Mouse (Mus musculus) frontal cortex, adult 2 months (tissue): Measurements from ENCODE around the gene Slc1a4. TPM values are rescaled to one million over a fixed set of nuclear protein-coding genes. Genes with fewer than 3 reads are reported as not detected.

Experiments used
- DNase-seq, 2 experiments: peaks; one replicate each; pipeline ENCODE4 v3.0.0; 2022; ENCODE audit warnings: low spot score in 1 of 2; ENCODE audit errors: extremely low spot score in 1 of 2
- polyA plus RNA-seq: library from polyadenylated mRNA; depleted of rRNA; stranded (reverse); fragments of >200 nt; gene quantifications from 2 replicates; pipeline ENCODE4 v1.2.3, GENCODE M21; 2012

Gene Slc1a4
- polyA plus RNA-seq, 1 experiment: 30.8 TPM

DNA sequence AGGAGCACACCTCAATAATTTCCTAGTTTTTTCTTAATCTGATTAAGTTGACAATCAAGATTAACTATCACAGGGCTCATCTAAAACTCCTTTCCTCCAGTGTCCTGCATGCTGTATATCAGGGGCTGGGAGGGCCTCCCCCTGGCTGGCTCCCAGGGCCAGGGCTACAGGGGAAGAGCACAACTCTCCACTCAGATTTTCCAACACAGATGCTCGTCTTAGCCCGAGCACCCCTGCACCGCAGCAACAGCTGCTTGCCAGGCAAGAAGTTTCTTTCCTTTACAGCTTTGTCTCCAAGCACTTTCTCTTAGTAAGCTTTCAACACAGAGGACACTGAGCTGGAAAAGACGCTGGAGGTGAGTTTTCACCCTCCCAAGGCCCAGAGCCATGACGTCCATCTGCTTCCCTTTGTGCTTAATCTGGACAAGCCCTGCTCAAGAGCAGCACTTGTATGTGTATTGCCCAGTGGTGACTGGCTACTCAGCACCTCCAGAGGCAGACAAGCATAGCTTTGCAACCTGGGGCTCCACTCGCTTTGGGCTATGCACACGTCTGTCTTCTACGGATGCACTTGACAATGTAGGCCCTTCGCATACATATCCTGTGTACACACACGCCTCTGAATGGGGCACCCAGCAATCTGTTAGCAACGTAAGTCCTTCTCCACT lies 6.1 kb downstream of the Slc1a4 start:
- no peak for DNase-seq

GRCm38 (mm10) chr11:20325073-20325694 lies 7.3 kb downstream of the Slc1a4 start:
- DNase-seq: no peak

GRCm38 (mm10) chr11:20324006-20324405 lies 8.5 kb downstream of the Slc1a4 start:
- no peak for DNase-seq

DNA sequence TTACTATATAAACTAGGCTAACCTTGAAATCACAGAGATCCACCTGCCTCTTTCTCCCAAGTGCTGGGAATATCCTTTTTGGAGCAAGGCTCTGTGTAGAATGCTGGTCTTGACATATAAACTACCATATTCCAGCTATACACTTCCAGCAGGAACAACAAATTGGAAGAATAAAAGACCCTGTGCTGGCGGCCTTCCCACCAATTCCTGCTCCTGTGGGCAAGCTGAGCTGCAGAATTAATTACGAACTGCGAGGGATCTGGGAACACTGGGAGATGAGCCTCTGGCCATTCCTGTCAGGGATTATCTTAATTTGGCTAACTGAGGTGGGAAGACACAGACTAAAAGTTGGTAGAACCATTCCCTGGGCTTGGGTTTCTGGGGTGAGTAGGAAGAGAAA lies 10.1 kb downstream of the Slc1a4 start:
- DNase-seq: no peak

- no peak for DNase-seq
These were observed 11.9 kb downstream of the Slc1a4 start for GRCm38 (mm10) chr11:20320661-20321060.

DNA sequence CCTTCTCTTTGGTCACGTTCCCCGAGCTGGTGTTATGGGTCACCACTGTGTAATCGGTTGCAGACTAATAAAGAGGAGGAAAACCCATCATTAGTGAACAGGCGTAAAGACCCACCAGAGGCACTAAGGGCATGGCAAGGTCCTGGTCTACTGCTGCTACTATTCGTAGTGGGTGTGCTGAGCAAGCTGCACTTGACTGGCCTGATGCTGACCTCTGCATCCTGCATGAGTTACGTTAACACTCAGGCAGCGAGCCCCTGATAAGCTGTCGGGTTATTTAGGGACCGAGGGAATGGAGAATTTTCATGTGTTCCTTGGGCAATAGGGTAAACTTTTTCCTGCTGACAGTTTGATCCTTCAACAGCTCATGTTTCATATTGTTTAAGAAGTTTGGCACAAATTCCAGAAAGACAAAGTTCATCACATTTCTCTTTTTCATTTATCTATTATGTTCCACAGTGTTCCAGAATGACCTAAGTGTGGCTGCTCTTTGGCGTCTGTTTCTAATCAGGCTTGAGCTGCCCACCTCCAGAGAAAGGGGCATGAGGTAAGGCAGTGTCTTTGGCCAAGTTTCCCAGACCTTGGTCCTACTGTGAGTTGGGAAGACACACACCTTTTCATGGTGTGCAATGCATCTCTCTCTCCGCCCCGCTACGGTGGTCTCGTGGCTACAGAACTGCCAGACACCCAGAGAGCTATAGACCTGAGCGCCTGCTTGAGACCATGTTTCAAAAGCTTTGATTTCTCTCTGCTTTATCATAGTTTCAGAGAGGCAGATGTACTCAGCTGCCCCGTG lies 13.7 kb downstream of the Slc1a4 start:
- no peak for DNase-seq

GRCm38 (mm10) chr11:20313576-20313975 lies 18.9 kb downstream of the Slc1a4 start:
- DNase-seq: no peak

DNA sequence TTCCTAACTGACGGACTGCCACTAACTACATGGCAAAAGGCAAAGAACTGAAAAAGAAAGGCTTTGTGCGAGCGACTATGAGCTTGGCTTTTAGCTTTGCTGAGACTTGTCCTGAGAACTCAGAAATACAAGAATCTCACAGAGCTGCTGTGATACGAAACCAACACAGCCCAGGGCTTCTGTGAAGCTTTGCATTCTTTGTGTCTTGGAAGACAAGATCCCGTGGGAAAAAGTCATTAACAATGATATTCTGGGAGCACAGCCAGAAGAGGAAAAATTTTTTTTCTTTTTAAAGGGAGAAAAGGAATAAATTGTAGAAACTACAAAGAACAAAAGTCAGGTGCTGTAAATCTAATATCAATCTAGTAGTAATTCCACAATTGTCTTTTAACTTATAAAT lies 23.5 kb downstream of the Slc1a4 start:
- DNase-seq: no peak

DNA sequence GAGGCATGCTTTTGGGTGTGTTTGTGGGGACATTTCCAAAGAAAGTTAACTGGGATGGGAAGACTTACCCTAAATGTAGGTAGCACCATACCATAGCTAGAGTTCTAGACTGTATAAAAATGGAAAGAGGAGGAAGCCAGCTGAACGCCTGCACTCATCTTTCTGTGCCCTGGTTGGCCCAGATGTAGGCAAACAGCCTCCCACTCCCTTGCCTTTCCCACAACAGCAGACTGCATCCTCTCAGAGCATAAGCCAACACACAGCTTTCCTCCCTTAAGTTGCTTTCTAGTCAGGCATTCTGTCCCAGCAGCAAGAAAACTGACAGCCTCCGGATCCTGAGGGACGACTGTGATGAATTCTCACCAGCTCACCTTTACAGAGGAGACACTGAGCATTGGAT lies 25.1 kb downstream of the Slc1a4 start:
- peak; percentile 54 to 66 for DNase-seq

DNA sequence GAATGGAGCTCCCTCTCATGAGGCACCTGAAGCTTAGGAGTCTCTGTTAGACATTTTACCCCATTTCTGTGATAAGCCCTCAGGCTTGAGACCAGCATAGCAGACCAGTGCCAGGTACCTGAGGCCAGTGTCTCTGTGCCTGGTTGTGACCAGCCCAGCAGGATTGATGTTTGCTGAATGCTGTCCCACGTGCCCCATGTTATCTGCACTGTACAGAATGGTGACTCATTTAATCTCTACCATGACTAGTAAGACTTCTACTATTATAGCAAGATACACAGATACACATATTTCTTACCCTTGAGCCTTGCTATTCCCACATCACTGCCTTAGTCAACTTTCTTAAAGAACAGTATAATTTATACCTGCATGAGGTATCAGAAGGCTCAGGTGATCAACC lies 26.9 kb downstream of the Slc1a4 start:
- DNase-seq: no peak

DNA sequence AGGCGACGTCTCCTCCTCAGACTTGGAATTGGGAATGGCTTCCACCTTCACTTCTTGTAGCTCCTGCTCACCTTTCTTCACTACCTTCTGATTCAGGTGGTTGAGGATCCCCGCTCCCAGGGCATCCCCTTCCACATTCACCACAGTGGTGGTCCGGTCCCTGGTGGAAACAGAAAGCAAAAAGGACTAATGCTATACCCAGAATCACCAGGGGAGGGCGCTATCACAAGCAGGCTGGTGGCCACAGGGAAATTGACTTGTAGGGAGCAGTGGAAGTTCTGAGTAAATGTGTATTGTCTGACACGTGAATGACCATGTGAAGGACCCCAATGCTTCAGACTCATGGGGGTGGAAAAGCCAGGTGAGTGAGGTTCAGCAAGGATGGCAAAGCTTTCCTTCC lies 28.2 kb downstream of the Slc1a4 start:
- DNase-seq: peak in 1 of 2 experiments; percentile 71

DNA sequence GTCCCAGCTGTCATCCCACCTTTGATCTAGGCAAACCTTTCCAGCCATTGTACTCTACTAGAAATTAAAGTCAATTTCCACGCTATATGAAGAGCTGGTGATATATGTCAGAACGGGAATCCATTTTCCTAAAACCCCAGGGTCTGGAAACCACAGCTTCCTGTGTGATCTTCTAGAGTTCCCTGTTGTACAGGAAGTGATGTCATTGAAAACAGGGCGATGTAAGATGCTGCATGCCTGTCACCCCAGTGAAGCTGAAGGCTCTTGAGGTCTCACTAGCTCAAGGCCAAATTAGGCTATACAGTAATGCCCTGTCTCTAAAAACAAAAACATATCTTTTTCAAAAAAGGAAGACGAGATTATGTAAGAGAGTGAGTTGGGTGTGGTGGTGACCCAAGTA lies 31.2 kb downstream of the Slc1a4 start:
- no peak for DNase-seq

DNA sequence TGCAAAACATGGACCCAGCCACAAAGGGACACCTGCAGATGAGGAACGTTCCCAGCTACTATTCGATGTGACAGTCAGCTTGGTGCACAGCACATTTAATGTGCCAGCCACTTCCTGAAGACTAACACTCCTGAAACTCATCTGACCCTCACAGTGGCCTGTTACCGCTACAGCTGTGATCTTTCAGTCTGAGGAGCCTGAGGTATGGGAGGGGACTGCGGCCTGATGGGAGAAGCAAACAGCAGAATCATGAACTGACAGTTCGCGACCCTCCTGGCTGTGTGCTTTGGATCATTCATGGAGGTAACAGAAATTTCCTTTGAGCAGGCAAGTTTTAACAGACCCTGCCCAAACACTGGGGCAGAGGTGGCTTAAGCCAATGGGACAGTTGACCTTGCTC lies 31.7 kb downstream of the Slc1a4 start:
- no peak for DNase-seq

DNA sequence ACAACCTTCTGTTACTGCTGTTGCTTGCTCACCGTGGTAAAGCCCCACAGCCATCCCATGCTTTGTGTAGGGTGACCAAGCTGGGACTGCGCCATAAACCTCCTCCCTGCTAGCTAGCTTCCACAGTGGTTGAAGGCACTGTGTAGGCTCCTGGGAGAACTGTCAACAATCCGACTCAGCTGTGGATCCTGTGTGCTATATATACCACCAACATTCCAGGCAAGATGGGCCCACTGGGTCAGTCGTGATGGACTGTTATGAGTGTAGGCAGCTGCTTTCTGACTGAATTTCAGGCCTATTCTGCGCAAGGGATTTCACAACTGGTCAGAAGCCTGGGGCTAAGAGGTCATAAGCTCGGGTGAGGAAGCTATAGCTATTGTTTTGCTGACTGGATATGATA lies 32.6 kb downstream of the Slc1a4 start:
- DNase-seq: peak in 1 of 2 experiments; percentile 20

DNA sequence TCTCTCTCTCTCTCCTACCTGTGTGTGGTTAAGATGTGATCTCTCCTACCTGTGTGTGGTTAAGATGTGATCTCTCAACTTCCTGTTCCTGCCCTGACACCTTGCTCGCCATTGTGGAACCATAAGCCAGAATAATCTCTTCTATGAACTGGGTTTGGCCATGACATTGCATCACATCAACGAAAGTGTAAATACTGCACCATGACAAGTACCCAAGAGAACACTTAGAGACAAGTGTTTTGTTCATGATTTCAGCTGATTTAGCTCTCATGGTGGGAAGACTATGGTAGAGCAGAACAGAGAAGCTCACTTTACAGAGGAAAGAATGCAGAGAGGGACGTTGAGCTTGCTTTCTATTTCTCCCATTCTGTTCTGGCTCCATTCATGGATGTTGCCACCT lies 48.0 kb downstream of the Slc1a4 start:
- DNase-seq: no peak

DNA sequence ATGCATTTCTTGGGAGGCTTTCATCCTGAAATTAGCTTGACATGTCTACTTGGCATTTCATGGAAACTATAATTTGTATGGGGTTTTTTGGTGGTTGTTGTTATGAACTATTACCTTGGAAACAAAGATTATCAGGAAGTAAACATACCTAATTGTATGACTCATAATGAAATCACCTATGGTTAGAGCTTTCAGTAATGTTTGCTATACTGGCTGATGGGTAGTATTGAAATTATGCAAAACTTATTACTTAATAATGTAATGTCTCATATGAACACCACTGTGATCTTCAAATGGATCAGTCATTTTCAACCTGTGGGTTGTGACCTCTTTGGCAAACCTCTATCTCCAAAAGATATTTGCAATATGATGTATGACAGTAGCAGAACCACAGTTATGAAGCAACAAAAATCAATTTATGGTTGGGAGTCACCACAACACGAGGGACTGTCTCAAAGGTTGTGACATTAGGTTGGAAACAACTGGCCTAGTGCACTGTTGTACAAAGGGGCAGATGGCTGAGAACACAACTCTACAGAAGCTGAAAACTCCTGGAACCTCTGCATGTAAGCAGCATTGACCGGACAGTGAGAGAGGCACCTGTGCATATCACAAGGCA lies 49.8 kb downstream of the Slc1a4 start:
- no peak for DNase-seq

DNA sequence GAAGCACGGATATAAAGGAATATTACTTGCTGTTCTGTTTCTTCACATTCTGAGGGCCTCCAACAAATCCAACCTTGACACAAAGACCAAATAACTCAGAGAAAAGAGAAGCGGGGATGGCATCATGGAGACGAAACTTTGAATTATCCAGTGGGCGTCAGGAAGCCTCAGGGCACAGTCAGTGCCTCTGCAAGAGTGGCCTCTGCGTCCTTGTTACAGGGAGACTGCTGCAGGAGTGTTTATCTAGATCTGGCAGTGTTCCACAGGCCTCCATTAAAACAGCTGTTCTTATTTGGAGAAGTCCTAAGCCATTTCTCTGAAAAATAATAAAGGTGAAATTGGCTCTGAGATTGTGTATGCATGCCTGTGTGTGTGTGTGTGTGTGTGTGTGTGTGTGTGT lies 51.5 kb downstream of the Slc1a4 start:
- DNase-seq: no peak

GRCm38 (mm10) chr11:20278702-20279101 lies 53.8 kb downstream of the Slc1a4 start:
- no peak for DNase-seq

- DNase-seq: no peak
These were observed 55.4 kb downstream of the Slc1a4 start for GRCm38 (mm10) chr11:20277106-20277505.

- no peak for DNase-seq
These were observed 56.5 kb downstream of the Slc1a4 start for GRCm38 (mm10) chr11:20275974-20276373.

DNA sequence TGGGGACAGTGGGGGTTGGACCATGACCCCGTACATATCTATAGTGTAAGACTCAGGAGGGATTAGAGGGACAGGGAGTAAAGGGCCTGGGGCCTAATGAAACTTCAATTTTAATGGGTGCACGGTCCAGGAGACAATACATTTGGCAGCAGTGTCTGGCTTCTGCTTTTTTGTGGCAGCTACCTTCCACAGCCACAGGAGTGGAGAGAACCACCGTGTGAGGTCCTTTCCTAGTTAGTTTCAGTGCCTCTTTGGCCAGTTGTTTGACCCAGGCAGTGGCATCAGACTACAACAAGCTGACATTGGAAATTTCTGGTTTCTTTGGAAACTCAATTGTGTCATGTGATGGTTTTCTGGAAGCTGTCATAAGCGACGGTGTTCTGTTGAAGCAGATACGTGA lies 62.6 kb downstream of the Slc1a4 start:
- no peak for DNase-seq
